Mouse (Mus musculus) hindbrain, embryonic 12.5 days (tissue): ENCODE results near the gene Mslnl. TPM values are rescaled to one million over a fixed set of nuclear protein-coding genes. Genes with fewer than 3 reads are reported as not detected.

Experiments used
- ATAC-seq: fragments of 200-750 bp; cut with Nextera tagmentation; 2 replicates; pipeline ENCODE4 v1.8.0; 2017; ENCODE audit warnings: moderate TSS enrichment; ENCODE audit not compliant: low FRiP score
- H3K27ac ChIP-seq: fragments of 300-500 bp; sonication (generic); 2 replicates; pipeline ENCODE4 v1.5.1; 2016; ENCODE audit warnings: mild to moderate bottlenecking
- H3K27me3 ChIP-seq: fragments of 300-500 bp; sonication (generic); 2 replicates; pipeline ENCODE4 v1.6.1; 2016; ENCODE audit warnings: mild to moderate bottlenecking
- H3K36me3 ChIP-seq: fragments of 300-500 bp; sonication (generic); 2 replicates; pipeline ENCODE4 v1.6.1; 2016; ENCODE audit warnings: mild to moderate bottlenecking
- H3K4me1 ChIP-seq: fragments of 300-500 bp; sonication (generic); 2 replicates; pipeline ENCODE4 v1.6.1; 2016
- H3K4me2 ChIP-seq: fragments of 300-500 bp; sonication (generic); replicated peaks from 2 replicates; pipeline ENCODE4 v1.6.1; 2016; ENCODE audit warnings: mild to moderate bottlenecking
- H3K4me3 ChIP-seq: fragments of 300-500 bp; sonication (generic); 2 replicates; pipeline ENCODE4 v1.5.1; 2016; ENCODE audit warnings: mild to moderate bottlenecking
- H3K9ac ChIP-seq: fragments of 300-500 bp; sonication (generic); 2 replicates; pipeline ENCODE4 v1.6.1; 2016; ENCODE audit warnings: mild to moderate bottlenecking, moderate library complexity
- H3K9me3 ChIP-seq: fragments of 300-500 bp; sonication (generic); replicated peaks from 2 replicates; pipeline ENCODE4 v1.6.1; 2016; ENCODE audit warnings: mild to moderate bottlenecking
- WGBS: fragments of 180-500 bp; shearing (Covaris S2); methylation state at CpG from one replicate; pipeline ENCODE4 v1.1.7; 2016; 5-methylcytosine and 5-hydroxymethylcytosine counted together
- microRNA-seq: library from miRNA; unstranded; fragments of <30 nt; microRNA quantifications from one replicate; pipeline ENCODE4, GENCODE M21; 2017
- polyA plus RNA-seq: library from polyadenylated mRNA; unstranded; fragments of >200 nt; fragmentation: Nextera tagmentation; extraction: Ambion mirVana; gene quantifications from 2 replicates; pipeline ENCODE4 v1.2.1, GENCODE M21; 2016

Mslnl gene
- polyA plus RNA-seq, 1 experiment from 2014 or later, result not detected

DNA sequence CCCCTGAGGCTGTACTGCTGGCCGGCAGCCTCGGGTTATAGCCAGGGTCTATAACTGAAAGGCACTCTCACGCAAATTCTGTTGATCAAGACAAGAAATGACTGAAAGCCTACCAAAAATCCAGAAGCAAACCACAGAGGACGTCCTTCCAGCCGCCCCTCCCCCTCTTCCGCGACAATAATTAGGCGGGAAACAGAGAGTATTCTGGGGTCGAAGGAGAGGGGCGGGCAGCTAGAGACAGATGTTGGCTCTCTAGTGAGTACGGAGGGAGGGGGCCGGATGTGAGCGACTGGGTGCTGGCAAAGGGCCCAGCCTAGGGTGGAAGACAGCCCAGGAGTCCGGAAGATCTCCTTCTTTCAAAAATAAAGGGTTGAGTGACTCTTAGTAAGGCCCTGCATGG is 56.8 kb downstream of the Mslnl start, which contains the start of gene Fam173a:
Fam173a (minus strand) TSS at position 287 of the 400 bp plus-strand sequence.
- peaks cover 60% of the 10 kb centered on the region for H3K4me1 ChIP-seq
- H3K36me3 ChIP-seq, result peaks cover 16% of the 10 kb centered on the region
- H3K4me3 ChIP-seq, result peak within 1 kb of the TSS; percentile 68
- no peaks in the 10 kb centered on the region for H3K27me3 ChIP-seq
- H3K9me3 ChIP-seq, result no peaks in the 10 kb centered on the region
- H3K9ac ChIP-seq, result peak within 1 kb of the TSS; percentile 83
- peak within 1 kb of the TSS; percentile 89 for H3K4me2 ChIP-seq
- ATAC-seq, result peak; percentile 32
- peak within 1 kb of the TSS; percentile 93 for H3K27ac ChIP-seq
- WGBS, result under 1% methylated on average over 14 of the region's 14 CpGs

DNA sequence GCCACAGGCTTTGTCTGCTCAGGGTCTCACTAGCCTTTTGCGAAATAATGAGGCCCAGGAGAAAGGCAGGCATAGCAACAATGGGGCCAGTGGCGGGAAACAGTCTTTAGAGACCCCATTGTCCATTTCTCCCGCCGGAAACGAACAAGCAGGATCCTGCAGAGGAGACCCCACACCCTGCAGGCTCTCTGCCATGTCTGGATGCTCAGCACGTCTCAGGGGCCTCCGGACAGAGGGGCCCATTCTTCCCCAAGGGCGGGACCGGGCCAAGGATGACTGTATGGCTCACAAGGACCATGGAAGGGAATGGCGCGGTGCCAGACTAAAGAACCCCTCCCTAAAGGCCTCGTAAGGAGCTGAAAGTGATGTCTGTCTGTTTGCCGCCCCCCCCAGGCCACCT is 58.4 kb downstream of the Mslnl start:
- 30% methylated on average over 13 of the region's 13 CpGs for WGBS
- Histone ChIP-seq H3K27ac (peak overlapping the region; percentile 93), H3K9me3 (no peaks in the 10 kb centered on the region), H3K4me3 (0 out of 2 replicates have a peak overlapping the region, but pooled peaks have one; percentile 3), H3K36me3 (peaks cover 8% of the 10 kb centered on the region; the same call in 1 of the 2 replicates), H3K4me2 (peak overlapping the region; percentile 92), H3K4me1 (peaks cover 61% of the 10 kb centered on the region), H3K9ac (no peak overlapping the region), H3K27me3 (no peaks in the 10 kb centered on the region)
- peak; percentile 44 for ATAC-seq

- no peaks in the 10 kb centered on the region for H3K27me3 ChIP-seq
- H3K36me3 ChIP-seq, result no peaks in the 10 kb centered on the region
- WGBS, result 39% methylated on average over 17 of the region's 17 CpGs
- ATAC-seq, result no peak
- no peaks in the 10 kb centered on the region for H3K9me3 ChIP-seq
- H3K4me3 ChIP-seq, result peak overlapping the region; percentile 76
- H3K9ac ChIP-seq, result peak overlapping the region; percentile 73
- H3K4me2 ChIP-seq, result peak overlapping the region; percentile 92
- H3K4me1 ChIP-seq, result peaks cover 61% of the 10 kb centered on the region
- H3K27ac ChIP-seq, result peak overlapping the region; percentile 93
Observed at GRCm38 (mm10) chr17:25794998-25795397, 59.2 kb downstream of the Mslnl start.

- Histone ChIP-seq H3K9ac (peak within 1 kb of the TSS; percentile 73), H3K27me3 (no peaks in the 10 kb centered on the region), H3K4me1 (peaks cover 58% of the 10 kb centered on the region), H3K27ac (peak within 1 kb of the TSS; percentile 93), H3K4me2 (peak within 1 kb of the TSS; percentile 92), H3K36me3 (no peaks in the 10 kb centered on the region), H3K4me3 (peak within 1 kb of the TSS; percentile 76), H3K9me3 (no peaks in the 10 kb centered on the region)
- no peak for ATAC-seq
- WGBS, result 4% methylated on average over 6 of the region's 6 CpGs
Observed at GRCm38 (mm10) chr17:25795609-25796092, 59.8 kb downstream of the Mslnl start, which contains the start of gene AC134908.4. Gene AC134908.4, minus strand, starts transcription at chr17:25795659.

DNA sequence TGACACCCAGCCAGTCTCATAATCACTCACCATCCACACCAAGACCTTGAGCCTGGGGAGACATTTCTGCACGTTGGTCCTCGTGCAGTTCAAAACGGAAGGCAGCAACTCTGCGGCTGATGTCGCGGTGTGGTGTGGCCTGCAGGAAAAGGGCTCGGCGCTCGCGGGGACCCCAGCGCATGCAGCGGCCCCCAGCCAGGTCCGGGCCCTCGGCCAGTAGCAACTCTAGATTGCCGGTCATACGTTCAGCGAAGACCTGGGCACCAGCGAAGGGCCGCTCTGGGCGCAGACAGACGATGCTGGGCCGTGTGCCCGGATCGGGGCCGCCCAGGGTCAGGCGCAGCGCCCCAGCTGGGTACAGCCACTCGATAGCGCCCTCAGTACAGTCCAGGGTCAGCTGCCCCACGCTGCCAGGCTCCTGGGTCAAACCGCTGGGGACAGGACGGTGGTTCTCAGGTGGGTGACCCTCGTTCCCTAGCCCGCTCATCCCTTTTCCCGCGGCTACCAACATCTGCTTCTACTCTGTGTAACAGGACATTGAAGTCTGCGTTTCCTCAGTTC is 60.4 kb downstream of the Mslnl start:
- Histone ChIP-seq H3K4me2 (peak overlapping the region; percentile 92), H3K36me3 (no peaks in the 10 kb centered on the region), H3K27ac (peak overlapping the region; percentile 93), H3K9ac (peak overlapping the region; percentile 73), H3K9me3 (no peaks in the 10 kb centered on the region), H3K4me1 (peaks cover 53% of the 10 kb centered on the region), H3K27me3 (no peaks in the 10 kb centered on the region), H3K4me3 (peak overlapping the region; percentile 76)
- no peak for ATAC-seq
- WGBS, result 1% methylated on average over 37 of the region's 37 CpGs

GRCm38 (mm10) chr17:25796951-25797369 is 61.1 kb downstream of the Mslnl start, which contains the start of gene Metrn:
Gene Metrn, minus strand, starts transcription at chr17:25797136.
- peaks cover 51% of the 10 kb centered on the region for H3K4me1 ChIP-seq
- WGBS, result 0% methylated on average over 35 of the region's 35 CpGs
- peak; percentile 70 for ATAC-seq

More at GRCm38 (mm10) chr17:25796951-25797369, 61.1 kb downstream of the Mslnl start, which contains the start of gene Metrn:
- H3K9ac ChIP-seq, result peak within 1 kb of the TSS; percentile 73
- peak within 1 kb of the TSS; percentile 93 for H3K27ac ChIP-seq
- H3K27me3 ChIP-seq, result no peaks in the 10 kb centered on the region
- peak within 1 kb of the TSS; percentile 76 for H3K4me3 ChIP-seq
- H3K9me3 ChIP-seq, result no peaks in the 10 kb centered on the region
- peak within 1 kb of the TSS; percentile 92 for H3K4me2 ChIP-seq
- no peaks in the 10 kb centered on the region for H3K36me3 ChIP-seq

Small RNA genes lying within 50 kb of the gene (microRNA-seq; reads per million reads assigned to microRNA genes)
- gene Gm25083 (not detected), gene Mir6966 (not detected)

Other genes starting within 250 kb of the Mslnl start
- gene Sstr5, start 238.8 kb upstream of the Mslnl start, polyA plus RNA-seq, result 0.14 TPM in 1 of 2 replicates, not detected in the other
- 11.8 and 12.7 TPM in 2 replicates for gene Sox8, start 165.4 kb upstream of the Mslnl start, polyA plus RNA-seq
- 25.7 and 26.2 TPM in 2 replicates for gene Lmf1, start 157.0 kb upstream of the Mslnl start, polyA plus RNA-seq
- gene Gng13, start 18.9 kb upstream of the Mslnl start, polyA plus RNA-seq, result 0.54 and 0.77 TPM in 2 replicates
- 21.4 and 26.8 TPM in 2 replicates for gene Chtf18, start 8.6 kb upstream of the Mslnl start, polyA plus RNA-seq
- 19.3 and 20.3 TPM in 2 replicates for gene Rpusd1, start 8.4 kb upstream of the Mslnl start, polyA plus RNA-seq
- gene Msln, start 18.3 kb downstream of the Mslnl start, polyA plus RNA-seq, result 0.75 TPM in 1 of 2 replicates, not detected in the other
- gene Narfl, start 37.7 kb downstream of the Mslnl start, polyA plus RNA-seq, result 25.1 and 26.8 TPM in 2 replicates
- 98.4 and 105 TPM in 2 replicates for gene Haghl, start 49.6 kb downstream of the Mslnl start, polyA plus RNA-seq
- 0.40 and 0.63 TPM in 2 replicates for gene Ccdc78, start 50.5 kb downstream of the Mslnl start, polyA plus RNA-seq
- gene Fam173a, start 56.9 kb downstream of the Mslnl start, polyA plus RNA-seq, result 69.7 and 76.0 TPM in 2 replicates
- 0.98 TPM in 1 of 2 replicates, not detected in the other for gene AC134908.4, start 59.6 kb downstream of the Mslnl start, polyA plus RNA-seq
- 62.2 and 71.0 TPM in 2 replicates for gene Metrn, start 61.1 kb downstream of the Mslnl start, polyA plus RNA-seq
- gene Fbxl16, start 73.0 kb downstream of the Mslnl start, polyA plus RNA-seq, result 22.8 and 23.5 TPM in 2 replicates
- gene Wdr24, start 87.6 kb downstream of the Mslnl start, polyA plus RNA-seq, result 25.9 and 27.0 TPM in 2 replicates
- 64.0 and 64.7 TPM in 2 replicates for gene Jmjd8, start 92.8 kb downstream of the Mslnl start, polyA plus RNA-seq
- gene Stub1, start 97.4 kb downstream of the Mslnl start, polyA plus RNA-seq, result 271 and 291 TPM in 2 replicates
- 6.1 and 7.5 TPM in 2 replicates for gene Rhbdl1, start 101.3 kb downstream of the Mslnl start, polyA plus RNA-seq
- 3.9 TPM in 2 replicates for gene Gm20683, start 105.7 kb downstream of the Mslnl start, polyA plus RNA-seq
- gene Rhot2, start 108.8 kb downstream of the Mslnl start, polyA plus RNA-seq, result 18.5 and 19.4 TPM in 2 replicates
- 30.0 and 31.2 TPM in 2 replicates for gene Wdr90, start 125.5 kb downstream of the Mslnl start, polyA plus RNA-seq
- gene Mcrip2, start 132.7 kb downstream of the Mslnl start, polyA plus RNA-seq, result 6.2 and 6.3 TPM in 2 replicates
- gene Mettl26, start 139.0 kb downstream of the Mslnl start, polyA plus RNA-seq, result 48.7 and 53.2 TPM in 2 replicates
- 0.29 and 0.90 TPM in 2 replicates for gene Wfikkn1, start 144.8 kb downstream of the Mslnl start, polyA plus RNA-seq
- 42.1 and 43.6 TPM in 2 replicates for gene Rab40c, start 183.7 kb downstream of the Mslnl start, polyA plus RNA-seq
- gene Pigq, start 208.9 kb downstream of the Mslnl start, polyA plus RNA-seq, result 53.6 and 57.5 TPM in 2 replicates
- gene Nhlrc4, start 208.9 kb downstream of the Mslnl start, polyA plus RNA-seq, result 0.27 TPM in 1 of 2 replicates, not detected in the other
- 0.17 and 0.18 TPM in 2 replicates for gene A930017K11Rik, start 216.5 kb downstream of the Mslnl start, polyA plus RNA-seq
- 32.5 and 32.6 TPM in 2 replicates for gene Capn15, start 249.8 kb downstream of the Mslnl start, polyA plus RNA-seq